8 mouse cellular contexts compared by ENCODE assay signal in genomic region chr13:116707621-116708455, GRCm38 (mm10).
A peak's percentile ranks its signal among the peaks of the same experiment; 100 is the strongest.
DNase-seq lines count a peak whose midpoint lies in the region; ATAC-seq and TF ChIP-seq lines count a peak whose summit lies in the region.

No protein-coding gene starts in this region.

- H3K9me3 ChIP-seq in heart, embryonic 14.5 days (ENCODE audit: control insufficient read depth, low read length), result no peaks in the 10 kb centered on the region
- no peaks in the 10 kb centered on the region for H3K9me3 ChIP-seq in midbrain, embryonic 10.5 days (replicated peaks)
- H3K9me3 ChIP-seq in midbrain, postnatal 0 days (ENCODE audit: low read length), result no peaks in the 10 kb centered on the region
- H3K9me3 ChIP-seq in limb, embryonic 13.5 days, result no peaks in the 10 kb centered on the region

- peak overlapping the region; percentile 53 for H3K4me2 ChIP-seq in heart, embryonic 14.5 days (ENCODE audit: low read length)
- no peak overlapping the region for H3K4me2 ChIP-seq in midbrain, postnatal 0 days (ENCODE audit: low read depth, low read length, poor library complexity, severe bottlenecking)
- H3K4me2 ChIP-seq in limb, embryonic 13.5 days (replicated peaks), result peak overlapping the region; percentile 49

- H3K9ac ChIP-seq in heart, embryonic 14.5 days (ENCODE audit: low read length), result no peak overlapping the region
- H3K9ac ChIP-seq in midbrain, postnatal 0 days (replicated peaks; ENCODE audit: low read length, poor library complexity, severe bottlenecking), result no peak overlapping the region
- H3K9ac ChIP-seq in limb, embryonic 13.5 days, result no peak overlapping the region

- DNase-seq in heart, adult 8-10 months (ENCODE audit: low spot score), result no peak
- peak; percentile 43 for DNase-seq in midbrain, embryonic 10.5 days (ENCODE audit: low spot score)
- no peak for DNase-seq in midbrain, postnatal 0 days (ENCODE audit: low spot score)
- DNase-seq in urinary bladder, postnatal 25 days (ENCODE audit: low spot score), result no peak

- H3K27ac ChIP-seq in heart, embryonic 14.5 days (replicated peaks in 1 of 2; ENCODE audit: control insufficient read depth in 1 of 2, insufficient read depth in 1 of 2, low read depth in 2 of 2, low read length in 2 of 2), result no peak overlapping the region
- peak overlapping the region; percentile 46 for H3K27ac ChIP-seq in midbrain, embryonic 10.5 days (replicated peaks)
- no peak overlapping the region for H3K27ac ChIP-seq in midbrain, postnatal 0 days (ENCODE audit: low read depth, low read length)
- H3K27ac ChIP-seq in limb, embryonic 13.5 days, result no peak overlapping the region

- WGBS in heart, embryonic 14.5 days, result 4% methylated on average over 20 of the region's 20 CpGs
- 2% methylated on average over 20 of the region's 20 CpGs for WGBS in midbrain, embryonic 10.5 days
- WGBS in midbrain, postnatal 0 days, result 3% methylated on average over 20 of the region's 20 CpGs
- 4% methylated on average over 20 of the region's 20 CpGs for WGBS in limb, embryonic 13.5 days

- H3K4me1 ChIP-seq in heart, embryonic 14.5 days (ENCODE audit: control insufficient read depth in 2 of 2, insufficient read depth in 2 of 2, low read length in 2 of 2), result peaks cover 7 to 12% of the 10 kb centered on the region in 2 experiments; a peak in 3 of 4 replicates
- peaks cover 64% of the 10 kb centered on the region for H3K4me1 ChIP-seq in midbrain, embryonic 10.5 days
- no peaks in the 10 kb centered on the region; the same call in 1 of the 2 replicates for H3K4me1 ChIP-seq in midbrain, postnatal 0 days (ENCODE audit: insufficient read depth, low read length)
- H3K4me1 ChIP-seq in limb, embryonic 13.5 days, result peaks cover 31% of the 10 kb centered on the region

- ATAC-seq in heart, embryonic 14.5 days (ENCODE audit: insufficient number of reproducible peaks, insufficient read depth, low FRiP score, low read depth), result no peak
- ATAC-seq in midbrain, postnatal 0 days (ENCODE audit: low FRiP score), result no peak
- ATAC-seq in limb, embryonic 13.5 days (ENCODE audit: low FRiP score, low read depth), result no peak
- no peak for ATAC-seq in activated CD4-positive, CD25-positive, alpha-beta regulatory T cell, adult 4 months
- no peak for ATAC-seq in inflammation-experienced regulatory T-cells, adult 6 months

- no peaks in the 10 kb centered on the region for H3K36me3 ChIP-seq in heart, embryonic 14.5 days (ENCODE audit: control insufficient read depth, insufficient read depth, low read length)
- H3K36me3 ChIP-seq in midbrain, embryonic 10.5 days, result no peaks in the 10 kb centered on the region
- no peaks in the 10 kb centered on the region for H3K36me3 ChIP-seq in midbrain, postnatal 0 days (ENCODE audit: insufficient read depth, low read length)
- H3K36me3 ChIP-seq in limb, embryonic 13.5 days, result no peaks in the 10 kb centered on the region

- peak overlapping the region; percentile 22 to 25; a peak in 3 of 4 replicates for H3K4me3 ChIP-seq in heart, embryonic 14.5 days (ENCODE audit: control insufficient read depth in 1 of 2, insufficient read depth in 1 of 2, low read depth in 1 of 2, low read length in 2 of 2)
- H3K4me3 ChIP-seq in midbrain, embryonic 10.5 days, result peak overlapping the region; percentile 40
- no peak overlapping the region for H3K4me3 ChIP-seq in midbrain, postnatal 0 days (ENCODE audit: low read depth, low read length)
- H3K4me3 ChIP-seq in limb, embryonic 13.5 days, result peak overlapping the region; percentile 22

- no peak for TF ChIP-seq CTCF in midbrain, postnatal 0 days (IDR thresholded peaks at IDR 0.05)

- H3K27me3 ChIP-seq in heart, embryonic 14.5 days (ENCODE audit: control insufficient read depth, insufficient read depth, low read length), result peaks cover 83% of the 10 kb centered on the region
- peaks cover 96% of the 10 kb centered on the region for H3K27me3 ChIP-seq in midbrain, embryonic 10.5 days (ENCODE audit: low read depth, poor library complexity, severe bottlenecking)
- H3K27me3 ChIP-seq in midbrain, postnatal 0 days (ENCODE audit: insufficient read depth, low read length), result peaks cover 71% of the 10 kb centered on the region
- peaks cover 88% of the 10 kb centered on the region for H3K27me3 ChIP-seq in limb, embryonic 13.5 days
